Mouse (Mus musculus): ENCODE data around the gene Gmeb1.

DNA sequence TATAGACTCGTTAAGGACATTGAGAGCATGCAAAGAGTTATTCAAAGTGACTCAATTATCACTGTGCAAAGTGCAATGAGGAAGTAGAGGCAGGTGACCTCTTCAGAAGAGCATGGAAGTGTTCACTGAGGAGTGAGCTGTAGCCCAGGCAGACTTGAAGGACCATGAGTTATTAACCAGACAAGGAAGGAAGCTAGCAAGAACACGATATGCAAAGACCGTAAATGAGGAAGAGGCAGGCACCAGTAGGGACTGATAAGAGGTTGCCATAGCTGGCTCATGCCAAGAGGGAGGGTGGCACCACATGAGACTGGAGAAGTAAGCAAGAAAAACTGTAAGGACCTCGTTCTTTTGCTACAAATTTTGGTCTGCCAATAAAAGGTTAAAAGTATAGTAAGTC is 46.6 kb downstream of the Gmeb1 start:
- no peak for TF ChIP-seq GABPA (IDR thresholded peaks at IDR 0.05; ENCODE audit: low read depth, low read length)
- TF ChIP-seq POLR2AphosphoS2 (IDR thresholded peaks at IDR 0.05; ENCODE audit: low read length): peak; percentile 82; the same call in 1 of the 2 replicates
- no peak for TF ChIP-seq CTCF (IDR thresholded peaks at IDR 0.05 in 2 of 3, conservative IDR thresholded peaks at IDR 0.05 in 1 of 3; ENCODE audit: control insufficient read depth in 1 of 3, insufficient read depth in 1 of 3, low read depth in 2 of 3, low read length in 3 of 3, poor library complexity in 1 of 3, severe bottlenecking in 1 of 3)
- TF ChIP-seq GATA1 (IDR thresholded peaks at IDR 0.05; ENCODE audit: low read depth, low read length): peak; percentile 96
- TF ChIP-seq POLR2A (IDR thresholded peaks at IDR 0.05; ENCODE audit: control insufficient read depth in 1 of 2, insufficient read depth in 1 of 2, low read depth in 1 of 2, low read length in 2 of 2, poor library complexity in 1 of 2): peak in 1 of 2 experiments; percentile 71; a peak in 2 of 4 replicates

All from MEL (cell line).